Comparison of ENCODE assay signal across 22 mouse cellular contexts in the genomic region with DNA sequence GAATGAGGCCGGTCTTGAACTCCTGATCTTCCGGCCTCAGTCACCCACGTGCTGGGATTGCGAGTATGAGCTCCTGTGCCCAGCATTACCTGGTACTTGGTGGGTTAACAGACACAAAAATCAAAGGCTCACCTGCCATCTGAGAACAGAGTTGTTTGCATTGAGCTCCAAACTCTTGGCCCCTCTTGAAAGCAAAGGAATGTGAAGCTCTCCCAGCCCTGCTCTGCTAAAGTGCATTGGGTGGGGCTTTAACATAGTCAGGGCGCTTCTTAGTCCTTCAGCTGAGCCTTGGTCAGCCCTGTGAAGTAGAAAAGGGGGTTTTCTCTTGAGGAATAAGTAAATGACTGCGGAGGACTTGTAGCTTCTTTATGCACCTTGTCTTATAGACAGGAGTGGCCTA. TPM values are rescaled to one million over a fixed set of nuclear protein-coding genes. Genes with fewer than 3 reads are reported as not detected.
DNase-seq lines count a peak whose midpoint lies in the region; ATAC-seq and TF ChIP-seq lines count a peak whose summit lies in the region.
"Had no signal": no experiment of that assay in that cellular context is flagged by ENCODE, and none has a peak within 500 bp of the region (broad histone marks: within the 10 kb centered on the region; RNA-seq: fewer than 3 reads in every experiment).

No protein-coding gene starts in this region.

- peak; percentile 50 to 62 for DNase-seq in lung, adult 18-20 months
- DNase-seq in lung, postnatal 14 days, result no peak
- DNase-seq in R1 (ENCODE audit: low read depth, low spot score), result peak; percentile 79
- DNase-seq in lung, postnatal 0 days (ENCODE audit: low spot score), result peak; percentile 83
- DNase-seq in lung, postnatal 4 days, result peak; percentile 42 to 50
- DNase-seq in kidney, adult 18-20 months, result no peak
- no peak for DNase-seq in cerebellum, postnatal 25 days
- DNase-seq in kidney, postnatal 4 days, result no peak
- DNase-seq: adrenal gland, postnatal 14 days; B cell, adult 2 months; cerebellum, adult 11-12 months; cerebellum, adult 9-11 months; gastrocnemius, postnatal 36 days; heart, postnatal 10 days; heart, postnatal 4 days had no signal

- no peak for TF ChIP-seq CTCF in lung, postnatal 0 days (IDR thresholded peaks at IDR 0.05)

- no peaks in the 10 kb centered on the region for H3K27me3 ChIP-seq in lung, postnatal 0 days (replicated peaks; ENCODE audit: insufficient read depth, low read length)
- H3K27me3 ChIP-seq: forebrain, embryonic 13.5 days; hindbrain, embryonic 12.5 days had no signal

- H3K27ac ChIP-seq in lung, postnatal 0 days (ENCODE audit: low read length), result peak overlapping the region; percentile 71
- H3K27ac ChIP-seq: embryonic facial prominence, embryonic 10.5 days; forebrain, embryonic 13.5 days; hindbrain, embryonic 12.5 days had no signal

- 70% methylated on average over 6 of the region's 6 CpGs for WGBS in lung, postnatal 0 days

- no peaks in the 10 kb centered on the region for H3K4me1 ChIP-seq in lung, postnatal 0 days (ENCODE audit: insufficient read depth, low read depth, low read length)

- H3K4me2 ChIP-seq in lung, postnatal 0 days (replicated peaks; ENCODE audit: low read depth, low read length), result no peak overlapping the region
- H3K4me2 ChIP-seq: forebrain, embryonic 13.5 days; hindbrain, embryonic 12.5 days had no signal

- TF ChIP-seq EP300 in lung, postnatal 0 days (IDR thresholded peaks at IDR 0.05), result peak; percentile 84

- H3K9ac ChIP-seq in lung, postnatal 0 days (replicated peaks; ENCODE audit: low read depth), result no peak overlapping the region
- H3K9ac ChIP-seq: forebrain, embryonic 13.5 days; hindbrain, embryonic 12.5 days had no signal

- no peaks in the 10 kb centered on the region for H3K9me3 ChIP-seq in lung, postnatal 0 days (ENCODE audit: low read length)
- H3K9me3 ChIP-seq: embryonic facial prominence, embryonic 10.5 days; forebrain, embryonic 13.5 days; G1E; hindbrain, embryonic 12.5 days had no signal

- ATAC-seq in lung, postnatal 0 days, result peak; percentile 93
- ATAC-seq: activated CD4-positive, CD25-positive, alpha-beta regulatory T cell, adult 4 months; CD4-positive, CD25-positive, alpha-beta regulatory T cell, adult 4 months; forebrain, embryonic 13.5 days; hindbrain, embryonic 16.5 days had no signal

- no peak overlapping the region for H3K4me3 ChIP-seq in lung, postnatal 0 days (ENCODE audit: low read depth, low read length)
- H3K4me3 ChIP-seq: embryonic facial prominence, embryonic 10.5 days; forebrain, embryonic 13.5 days; hindbrain, embryonic 12.5 days had no signal

- H3K36me3 ChIP-seq in lung, postnatal 0 days (ENCODE audit: insufficient read depth, low read length), result peaks cover 8% of the 10 kb centered on the region; the same call in 1 of the 2 replicates

RNA-seq across cellular contexts. Expression of a gene that starts 10.1 kb away (rescaled TPM):
- polyA plus RNA-seq in lung, postnatal 0 days (2015; fragmentation: Nextera tagmentation; extraction: Ambion mirVana), result 306 and 384 TPM in 2 replicates

RNA-seq across cellular contexts. Expression of a gene that starts 20.0 kb away (rescaled TPM):
- 170 and 229 TPM in 2 replicates for polyA plus RNA-seq in lung, postnatal 0 days (2015; fragmentation: Nextera tagmentation; extraction: Ambion mirVana)

RNA-seq across cellular contexts. Expression of a gene that starts 32.2 kb away (rescaled TPM):
- 18.4 and 22.6 TPM in 2 replicates for polyA plus RNA-seq in lung, postnatal 0 days (2015; fragmentation: Nextera tagmentation; extraction: Ambion mirVana)

RNA-seq across cellular contexts. Expression of a gene that starts 32.9 kb away (rescaled TPM):
- polyA plus RNA-seq in lung, postnatal 0 days (2015; fragmentation: Nextera tagmentation; extraction: Ambion mirVana), result 138 and 143 TPM in 2 replicates

RNA-seq across cellular contexts. Expression of a gene that starts 37.7 kb away (rescaled TPM):
- 61.4 and 61.8 TPM in 2 replicates for polyA plus RNA-seq in lung, postnatal 0 days (2015; fragmentation: Nextera tagmentation; extraction: Ambion mirVana)
- polyA plus RNA-seq: activated CD4-positive, CD25-positive, alpha-beta regulatory T cell, adult 4 months; CD4-positive, CD25-positive, alpha-beta regulatory T cell, adult 4 months; forebrain, embryonic 13.5 days; hindbrain, embryonic 16.5 days had no signal

Comparison
In these comparisons a context has a peak if more than half of its experiments do, and no peak if none do; other contexts are left out.
1. DNase-seq: peak in lung, adult 18-20 months (2 of 2), R1 (single experiment), lung, postnatal 0 days (single experiment) and lung, postnatal 4 days (2 of 2); none in lung, postnatal 14 days (single experiment), kidney, adult 18-20 months (single experiment), cerebellum, postnatal 25 days (0 of 2) and kidney, postnatal 4 days (0 of 2).